Mouse (Mus musculus) brain, embryonic 14.5 days (tissue): ENCODE measurements at regions not wholly inside any gene's neighbourhood (a gene's known extent, or its start where the extent isn't known, plus 50 kb on each side); places are given as distances from the start of the nearest gene placed in this dataset.
A peak's percentile ranks its signal among the peaks of the same experiment; 100 is the strongest.

ENCODE experiments used
- DNase-seq: peaks from one replicate; pipeline ENCODE4 v3.0.0-alpha.2; 2011; ENCODE audit warnings: low read depth
- CTCF ChIP-seq: fragments of 200-500 bp; IDR thresholded peaks from 2 replicates; pipeline ENCODE4 v1.5.1; 2012; ENCODE audit warnings: inconsistent platforms, mild to moderate bottlenecking, moderate library complexity, borderline replicate concordance; ENCODE audit not compliant: insufficient read depth, insufficient read length; ENCODE audit errors: extremely low read depth
- POLR2A ChIP-seq: fragments of 200-500 bp; IDR thresholded peaks from 2 replicates; pipeline ENCODE4 v1.6.1; 2012; ENCODE audit warnings: mild to moderate bottlenecking, inconsistent platforms, borderline replicate concordance; ENCODE audit not compliant: poor library complexity, insufficient read depth, insufficient read length, severe bottlenecking; ENCODE audit errors: extremely low read depth

DNA sequence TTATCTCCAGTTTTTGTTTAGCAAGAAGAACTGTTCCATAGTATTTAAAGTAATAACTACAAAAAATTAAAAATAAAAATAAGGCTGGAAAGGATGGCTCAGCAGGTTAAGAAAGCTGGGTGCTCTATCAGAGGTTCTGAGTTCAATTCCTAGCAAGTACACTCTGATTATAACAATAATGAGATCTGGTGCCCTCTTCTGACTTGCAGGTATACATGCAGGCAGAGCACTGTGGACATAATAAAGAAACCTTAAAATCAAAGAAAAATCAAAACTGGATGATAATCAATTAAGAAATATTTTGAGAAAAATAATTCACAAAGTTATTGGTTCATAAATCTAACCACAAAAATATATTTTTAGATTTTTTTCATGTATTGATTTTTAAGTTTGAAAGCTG is 346.7 kb upstream of the Cdh8 start:
- peak; percentile 14 for DNase-seq
- TF ChIP-seq POLR2A = no peak
- TF ChIP-seq CTCF = no peak

DNA sequence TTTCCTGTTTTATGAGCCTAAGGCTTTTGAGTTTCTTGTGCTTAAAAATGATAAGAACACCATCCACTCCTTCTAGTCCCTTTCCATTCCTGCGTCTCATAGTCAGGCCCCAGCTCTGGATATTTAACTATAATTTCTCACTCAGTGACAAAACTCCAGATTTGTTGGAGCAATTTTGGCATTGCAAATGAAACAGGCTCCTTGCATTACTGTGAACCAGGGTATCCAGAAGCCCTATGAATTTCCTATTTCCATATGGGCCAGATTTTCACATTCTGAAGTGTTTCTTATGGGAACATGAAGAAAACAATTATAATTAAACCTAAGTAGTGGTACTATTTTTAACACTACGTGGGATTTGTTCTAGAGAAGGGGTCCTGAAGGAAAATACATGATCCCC is 319.9 kb upstream of the Cdh8 start:
- peak; percentile 29 for DNase-seq
- TF ChIP-seq POLR2A (no peak), CTCF (no peak)

DNA sequence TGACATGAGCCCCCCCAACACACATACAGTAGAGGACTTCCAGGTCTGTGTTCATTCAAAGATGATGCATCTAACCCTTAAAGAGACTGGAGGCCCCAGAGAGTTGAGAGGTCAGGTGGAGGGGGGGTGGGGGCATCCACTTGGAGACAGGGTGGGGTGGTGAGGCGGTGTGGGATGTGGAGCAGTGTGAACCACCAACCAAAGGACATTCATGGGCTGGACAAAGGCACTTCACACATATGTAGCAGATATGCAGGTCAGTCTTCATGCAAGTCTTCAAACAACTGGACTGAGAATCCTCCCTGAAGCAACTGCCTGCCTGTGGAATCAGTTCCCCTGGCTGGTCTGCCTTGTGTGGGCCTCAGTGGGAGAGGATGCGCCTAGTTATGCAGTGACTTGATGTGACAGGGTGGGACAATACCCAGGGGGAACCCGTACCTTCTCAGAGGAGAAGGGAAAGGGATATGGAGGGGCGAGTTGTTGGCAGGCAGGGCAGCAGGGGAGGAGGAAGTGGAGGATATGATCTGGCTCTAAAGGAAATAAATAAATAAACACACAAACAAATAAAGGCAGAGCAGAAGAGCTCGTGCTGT is 308.5 kb upstream of the Cdh8 start:
- no peak for DNase-seq
- TF ChIP-seq CTCF = no peak
- TF ChIP-seq POLR2A = no peak

DNA sequence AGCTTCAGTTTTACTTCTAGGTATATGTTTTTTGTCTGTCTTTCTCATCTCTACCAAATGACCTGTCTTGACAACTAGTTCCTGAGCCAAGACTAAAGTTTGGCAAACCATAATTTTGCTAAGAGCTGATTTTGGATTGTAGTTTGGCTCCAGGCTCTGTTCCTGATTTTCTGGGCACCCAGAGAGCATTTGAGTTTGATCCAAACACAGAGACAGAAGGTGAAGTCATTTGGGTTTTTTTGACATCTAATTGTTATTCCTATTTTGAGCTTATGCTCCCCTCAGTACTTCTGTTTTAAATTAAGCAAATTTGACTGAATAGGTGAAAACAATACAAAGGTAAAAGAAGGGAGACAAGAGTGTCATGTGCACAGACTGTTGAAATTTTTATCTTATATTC is 302.7 kb upstream of the Cdh8 start:
- no peak for TF ChIP-seq CTCF

GRCm38 (mm10) chr8:99681673-99682072 is 265.4 kb upstream of the Cdh8 start:
- TF ChIP-seq CTCF (no peak), POLR2A (no peak)
- no peak for DNase-seq

More for the DNA sequence above, 302.7 kb upstream of the Cdh8 start:
- peak; percentile 31 for DNase-seq

- DNase-seq = peak; percentile 73
Measured at GRCm38 (mm10) chr8:99679253-99679899, 263.1 kb upstream of the Cdh8 start.

DNA sequence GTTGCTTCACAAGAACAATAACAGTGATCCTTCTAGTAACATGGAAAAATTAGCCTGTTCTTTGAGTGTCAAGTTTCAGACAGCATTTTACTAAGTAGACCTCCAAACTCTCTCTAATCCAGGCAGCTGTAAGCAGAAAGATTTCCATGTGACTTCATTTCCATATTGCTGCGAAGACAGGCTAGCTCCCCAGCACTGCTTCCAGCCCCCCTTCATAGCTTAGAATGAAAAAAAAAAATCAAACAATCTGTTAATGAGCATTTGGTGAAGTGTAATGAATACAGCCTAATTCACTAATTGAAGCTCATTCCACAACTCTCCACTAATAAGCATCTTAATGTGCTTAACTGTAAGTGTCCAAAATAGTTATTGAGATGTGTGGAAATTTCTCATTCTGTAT is 251.4 kb upstream of the Cdh8 start:
- peak; percentile 84 for DNase-seq

GRCm38 (mm10) chr8:99651302-99651621 is 235.0 kb upstream of the Cdh8 start:
- TF ChIP-seq CTCF = no peak
- no peak for TF ChIP-seq POLR2A
- DNase-seq = no peak

DNA sequence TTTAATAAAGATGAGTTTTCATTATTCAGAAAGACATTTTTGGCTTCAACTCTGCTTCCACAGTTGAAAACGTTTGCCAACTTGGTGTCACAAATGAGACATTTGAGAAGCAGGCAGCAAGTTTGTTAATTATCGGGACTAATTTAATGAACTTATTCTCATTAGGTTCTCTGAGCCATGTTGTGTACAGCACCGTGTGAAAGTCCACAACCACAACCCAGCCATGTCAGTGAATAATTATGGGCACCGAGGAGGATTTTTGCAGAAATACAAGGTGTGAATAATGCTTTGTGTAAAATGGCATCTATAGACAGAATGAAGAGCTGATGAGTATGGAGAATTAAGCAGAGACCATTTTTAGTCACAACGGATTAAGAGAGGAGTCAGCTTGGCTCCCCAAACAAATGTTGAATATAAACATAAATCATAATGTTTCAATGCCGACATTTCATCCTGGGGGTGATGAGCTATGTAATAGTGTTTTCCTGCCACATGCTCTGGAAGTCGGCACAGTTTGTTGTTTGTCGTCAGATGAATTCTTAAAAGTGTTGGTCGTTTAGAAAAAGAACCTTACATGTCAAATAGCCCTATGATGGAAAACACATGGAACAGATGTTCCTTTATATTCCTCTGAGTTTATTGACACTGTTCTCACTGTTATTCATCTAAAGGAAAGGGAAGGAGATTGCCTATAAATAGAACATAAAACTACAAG is 234.5 kb upstream of the Cdh8 start:
- DNase-seq = peak; percentile 86
- TF ChIP-seq CTCF (no peak), POLR2A (no peak)

DNA sequence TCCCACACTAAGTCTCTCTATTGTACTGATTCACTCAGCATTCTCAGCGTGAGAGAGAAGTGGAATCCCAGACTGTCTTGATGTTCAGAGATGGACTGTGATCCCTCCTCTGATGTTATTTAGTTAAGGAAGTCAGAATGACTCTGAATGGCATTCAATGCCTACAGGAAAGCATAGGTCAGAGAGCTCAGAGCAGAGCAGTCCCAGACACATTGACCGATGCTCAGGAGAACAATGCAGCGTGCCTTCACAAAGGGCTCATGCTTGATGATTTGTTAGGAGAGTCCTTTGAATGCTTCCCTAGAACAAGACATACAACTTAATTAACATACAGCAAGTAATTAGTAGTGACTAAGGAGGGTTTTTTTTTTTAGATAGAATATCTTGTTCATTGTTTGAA is 224.3 kb upstream of the Cdh8 start:
- no peak for TF ChIP-seq CTCF
- TF ChIP-seq POLR2A = no peak
- DNase-seq = peak; percentile 22

DNA sequence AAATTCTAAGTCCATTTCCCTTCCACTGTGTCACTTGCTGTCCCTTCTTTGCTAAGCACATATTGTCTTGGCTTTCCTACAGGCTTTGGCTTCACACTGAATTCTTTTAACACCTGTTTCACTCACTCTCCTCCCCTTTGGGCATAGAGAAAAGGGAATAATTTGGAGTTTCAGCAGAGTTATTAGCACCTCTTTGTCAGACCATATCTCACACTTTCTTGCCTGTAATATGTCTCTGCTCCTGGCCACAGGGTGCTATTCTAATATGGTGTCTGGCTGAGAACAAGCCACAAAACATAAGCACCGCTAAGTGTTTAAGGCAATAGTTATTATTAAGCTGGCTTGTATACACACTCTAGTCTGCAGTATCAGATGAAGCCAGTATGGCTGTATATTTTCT is 214.7 kb upstream of the Cdh8 start:
- DNase-seq = peak; percentile 66

DNA sequence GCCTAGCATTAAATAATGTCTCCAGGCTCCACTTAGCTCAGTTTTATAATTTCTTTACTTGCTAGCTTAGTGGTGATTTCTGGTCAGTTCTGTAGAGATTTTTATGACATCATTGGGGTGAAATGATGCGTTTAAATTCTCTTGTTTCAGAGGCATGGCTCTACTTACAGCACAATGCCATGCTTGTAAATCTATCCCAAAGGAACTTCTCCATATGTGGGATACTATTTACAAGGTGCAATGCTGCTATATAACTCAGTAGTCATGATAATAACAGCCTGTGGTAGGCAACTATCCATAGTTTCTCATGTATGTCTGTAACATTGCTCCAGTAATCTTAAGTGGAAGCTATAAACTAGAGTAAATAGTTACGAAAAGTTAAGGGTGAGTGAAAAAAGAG is 205.4 kb upstream of the Cdh8 start:
- TF ChIP-seq POLR2A (no peak), CTCF (no peak)

GRCm38 (mm10) chr8:99604327-99604726 is 188.1 kb upstream of the Cdh8 start:
- DNase-seq = peak; percentile 32

More for the DNA sequence above, 205.4 kb upstream of the Cdh8 start:
- DNase-seq = no peak
